Mouse (Mus musculus) CD4-positive, CD25-positive, alpha-beta regulatory T cell, adult 4 months (primary cell): Measurements from ENCODE around the gene Tomt. TPM values are rescaled to one million over a fixed set of nuclear protein-coding genes. Genes with fewer than 3 reads are reported as not detected.

Source experiments
- ATAC-seq: one replicate; pipeline ENCODE4 v1.8.0; 2017
- polyA plus RNA-seq, 2 experiments: library from polyadenylated mRNA; unstranded; fragments of 100-300 nt; shearing (Covaris generic); gene quantifications; one replicate each; pipeline ENCODE4 v1.2.1; 2017

The Tomt gene
- polyA plus RNA-seq, 2 experiments from 2014 or later = not detected

DNA sequence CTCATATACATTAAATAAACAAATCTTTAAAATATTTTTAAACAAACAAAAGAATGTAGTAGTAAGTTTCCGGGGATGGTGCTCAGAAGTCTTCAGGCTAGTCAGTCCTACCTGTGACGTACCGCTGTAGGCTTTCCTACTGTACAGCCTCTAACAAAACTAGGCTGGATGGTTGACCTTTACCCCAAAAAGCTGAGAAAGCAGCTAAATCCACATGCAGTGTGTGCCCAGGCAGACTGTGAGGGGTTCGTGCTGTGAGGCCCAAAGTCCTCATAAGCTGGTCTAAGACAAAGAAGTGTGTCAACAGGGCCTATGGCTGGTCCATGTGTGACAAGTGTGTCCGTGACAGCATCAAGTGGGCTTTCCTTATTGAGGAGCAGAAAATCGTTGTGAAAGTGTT lies 53.3 kb downstream of the Tomt start:
- ATAC-seq = no peak

DNA sequence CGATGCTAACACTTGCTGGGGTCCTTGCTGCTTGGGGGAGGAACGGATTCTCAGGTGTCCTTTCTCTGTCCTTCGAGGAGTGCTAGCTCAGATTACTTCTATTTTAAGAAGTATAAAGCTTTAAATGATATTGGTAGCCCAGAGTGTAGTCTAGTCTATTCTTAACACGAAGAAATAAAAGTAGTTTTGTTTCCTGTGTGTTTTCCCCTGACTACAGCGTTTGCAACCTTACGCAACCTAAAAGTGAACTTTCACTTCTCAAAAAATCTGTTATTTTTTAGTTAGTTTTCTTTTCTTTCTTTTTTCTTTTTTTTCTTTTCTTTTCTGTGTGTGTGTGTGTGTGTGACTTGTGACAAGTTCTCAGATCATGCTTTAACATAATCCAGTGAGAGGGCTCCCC lies 54.5 kb downstream of the Tomt start:
- no peak for ATAC-seq

Other genes with a start within 250 kb of the Tomt start
- 10 to 100 TPM in 1 of 2 experiments, 1 to 10 TPM in 1; 9.9 to 14.9 TPM for gene Clpb, start 242.7 kb downstream of the Tomt start, polyA plus RNA-seq
- not detected for gene Phox2a, start 88.0 kb downstream of the Tomt start, polyA plus RNA-seq
- gene Inppl1, start 68.1 kb downstream of the Tomt start, polyA plus RNA-seq = 1 to 10 TPM; 1.2 to 2.8 TPM
- not detected for gene Folr2, start 49.2 kb downstream of the Tomt start, polyA plus RNA-seq
- gene Anapc15, start 42.6 kb downstream of the Tomt start, polyA plus RNA-seq = 10 to 100 TPM; 43.2 to 66.9 TPM
- gene Folr1, start 35.6 kb downstream of the Tomt start, polyA plus RNA-seq = not detected
- gene Lamtor1, start 455 bp downstream of the Tomt start, polyA plus RNA-seq = 100 to 1,000 TPM; 104 to 141 TPM
- 1 to 10 TPM; 4.8 to 6.1 TPM for gene Lrrc51, start 27.5 kb upstream of the Tomt start, polyA plus RNA-seq
- 10 to 100 TPM; 66.0 to 83.2 TPM for gene Numa1, start 27.8 kb upstream of the Tomt start, polyA plus RNA-seq
- 1 to 10 TPM; 4.5 to 5.7 TPM for gene Il18bp, start 112.3 kb upstream of the Tomt start, polyA plus RNA-seq
- 10 to 100 TPM; 28.5 to 29.4 TPM for gene Rnf121, start 159.1 kb upstream of the Tomt start, polyA plus RNA-seq
- 10 to 100 TPM; 19.3 to 33.0 TPM for gene Xndc1, start 159.2 kb upstream of the Tomt start, polyA plus RNA-seq
- 1 to 10 TPM in 1 of 2 experiments, under 1 TPM in 1; 0.93 to 1.4 TPM for gene Xntrpc, start 159.4 kb upstream of the Tomt start, polyA plus RNA-seq
- not detected for gene Trpc2, start 176.8 kb upstream of the Tomt start, polyA plus RNA-seq
- not detected for gene Art1, start 195.4 kb upstream of the Tomt start, polyA plus RNA-seq
- under 1 TPM in 1 of 2 experiments, not detected in 1; 0.93 TPM for gene Art5, start 203.1 kb upstream of the Tomt start, polyA plus RNA-seq
- not detected for gene Chrna10, start 210.5 kb upstream of the Tomt start, polyA plus RNA-seq